Mouse (Mus musculus) bone marrow macrophage, adult 2 months (primary cell): Measurements from ENCODE around the gene Clk2.

Experiments
- CTCF ChIP-seq: IDR thresholded peaks from 2 replicates; pipeline ENCODE4 v1.5.1; 2012; ENCODE audit warnings: low read depth, mild to moderate bottlenecking, low read length, moderate library complexity
- POLR2A ChIP-seq: IDR thresholded peaks from 2 replicates; pipeline ENCODE4 v1.6.1; 2012; ENCODE audit warnings: mild to moderate bottlenecking, low read depth, low read length, borderline replicate concordance

GRCm38 (mm10) chr3:89163123-89163522 is 1.5 kb upstream of the Clk2 start:
- TF ChIP-seq CTCF = no peak
- no peak for TF ChIP-seq POLR2A
